ENCODE assay signal across 12 mouse cellular contexts in the genomic region with DNA sequence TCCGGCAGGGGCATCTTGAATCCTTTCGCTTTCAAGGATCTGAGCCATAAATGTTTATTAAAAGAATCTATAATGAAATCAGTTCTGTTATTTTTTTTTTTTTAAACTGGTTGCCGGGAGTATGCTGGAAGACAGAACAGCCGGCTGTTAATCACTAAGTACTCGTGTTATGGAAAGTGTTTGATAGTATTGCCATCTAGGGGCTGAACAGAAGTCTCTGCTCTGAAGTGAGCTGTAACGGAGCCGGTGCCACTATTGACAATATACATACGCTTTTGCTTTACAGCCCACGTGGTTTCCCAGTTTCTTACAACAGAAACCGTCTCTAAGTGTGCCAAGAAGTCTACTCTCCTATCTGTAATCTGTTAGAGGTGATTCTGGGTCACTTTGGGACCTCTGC.
DNase-seq lines count a peak whose midpoint lies in the region; ATAC-seq and TF ChIP-seq lines count a peak whose summit lies in the region.
"Had no signal": no experiment of that assay in that cellular context is flagged by ENCODE, and none has a peak within 500 bp of the region (broad histone marks: within the 10 kb centered on the region; RNA-seq: fewer than 3 reads in every experiment).

No protein-coding gene starts in this region.

- TF ChIP-seq POLR2A in CH12.LX (IDR thresholded peaks at IDR 0.05; ENCODE audit: low read depth, low read length): no peak

- dilution Hi-C loops in CH12.LX (cut with MboI; ENCODE audit: extremely low pct_ligation_motif_present, extremely low pct_unique_long_range_greater_than_20kb, low sequenced_read_pairs): no loop called here

- no peaks in the 10 kb centered on the region for H3K79me2 ChIP-seq in CH12.LX (replicated peaks; ENCODE audit: control insufficient read depth, extremely low read depth, insufficient read depth, poor library complexity, severe bottlenecking)

- intact Hi-C loops in left cerebral cortex, postnatal 14 days (cut with DNase I): no loop called here

- in situ Hi-C loops in CH12.LX (cut with MboI; ENCODE audit: low pct_ligation_motif_present, low pct_unique_long_range_greater_than_20kb, low sequenced_read_pairs): no loop called here

- peak in 1 of 2 experiments; percentile 40; a peak in 2 of 4 replicates for TF ChIP-seq CTCF in CH12.LX (conservative IDR thresholded peaks at IDR 0.05 in 1 of 2, IDR thresholded peaks at IDR 0.05 in 1 of 2; ENCODE audit: low read depth in 2 of 2, low read length in 2 of 2)
- TF ChIP-seq CTCF in intestine, postnatal 0 days (IDR thresholded peaks at IDR 0.05; ENCODE audit: low read depth): peak; percentile 57

- DNase-seq in forebrain, embryonic 14.5 days (ENCODE audit: low spot score): peak; percentile 87
- DNase-seq in left cerebral cortex, postnatal 14 days (ENCODE audit: low spot score in 2 of 2): peak; percentile 8 to 22
- no peak for DNase-seq in left cerebral cortex, adult 9 months (ENCODE audit: low spot score in 2 of 2)
- no peak for DNase-seq in CH12.LX (ENCODE audit: extremely low read depth)
- DNase-seq in ovary, postnatal 14 days (ENCODE audit: low spot score): no peak
- DNase-seq in kidney, postnatal 25 days: no peak
- DNase-seq: gastrocnemius, postnatal 10 days; liver, embryonic 13.5 days had no signal

- H3K27me3 ChIP-seq in forebrain, embryonic 14.5 days (replicated peaks; ENCODE audit: control insufficient read depth, insufficient read depth, low read length): no peaks in the 10 kb centered on the region
- 0 out of 2 replicates have a peak, but pooled peaks cover 4% of the 10 kb centered on the region for H3K27me3 ChIP-seq in forebrain, embryonic 12.5 days
- H3K27me3 ChIP-seq in CH12.LX (replicated peaks): no peaks in the 10 kb centered on the region
- H3K27me3 ChIP-seq in intestine, postnatal 0 days (replicated peaks; ENCODE audit: control insufficient read depth, insufficient read depth, low read length): no peaks in the 10 kb centered on the region
- H3K27me3 ChIP-seq: embryonic facial prominence, embryonic 13.5 days; liver, embryonic 13.5 days had no signal

- H3K4me3 ChIP-seq in forebrain, embryonic 14.5 days (ENCODE audit: low read depth, low read length): no peak overlapping the region
- no peak overlapping the region for H3K4me3 ChIP-seq in forebrain, embryonic 12.5 days (replicated peaks)
- no peak overlapping the region for H3K4me3 ChIP-seq in CH12.LX (replicated peaks in 1 of 3; ENCODE audit: low read depth in 2 of 3, low read length in 2 of 3, poor library complexity in 1 of 3)
- H3K4me3 ChIP-seq in intestine, postnatal 0 days (ENCODE audit: low read depth, low read length): no peak overlapping the region
- H3K4me3 ChIP-seq: embryonic facial prominence, embryonic 13.5 days; liver, embryonic 13.5 days had no signal

- no peak overlapping the region for H3K27ac ChIP-seq in forebrain, embryonic 14.5 days (ENCODE audit: low read depth, low read length)
- no peak overlapping the region for H3K27ac ChIP-seq in forebrain, embryonic 12.5 days
- no peak overlapping the region for H3K27ac ChIP-seq in CH12.LX (ENCODE audit: insufficient read depth, low read depth)
- H3K27ac ChIP-seq in intestine, postnatal 0 days (ENCODE audit: low read depth, low read length): no peak overlapping the region
- H3K27ac ChIP-seq: embryonic facial prominence, embryonic 13.5 days; liver, embryonic 13.5 days had no signal

- 56% methylated on average over 10 of the region's 10 CpGs for WGBS in forebrain, embryonic 14.5 days
- WGBS in forebrain, embryonic 12.5 days: 67% methylated on average over 10 of the region's 10 CpGs
- WGBS in intestine, postnatal 0 days: 15% methylated on average over 10 of the region's 10 CpGs

- no peaks in the 10 kb centered on the region for H3K36me3 ChIP-seq in forebrain, embryonic 14.5 days (ENCODE audit: control insufficient read depth, insufficient read depth, low read length)
- H3K36me3 ChIP-seq in forebrain, embryonic 12.5 days (replicated peaks): no peaks in the 10 kb centered on the region
- no peaks in the 10 kb centered on the region for H3K36me3 ChIP-seq in CH12.LX (replicated peaks in 1 of 2; ENCODE audit: control insufficient read depth in 1 of 2, insufficient read depth in 1 of 2, low read length in 1 of 2)
- no peaks in the 10 kb centered on the region for H3K36me3 ChIP-seq in intestine, postnatal 0 days (ENCODE audit: control insufficient read depth, insufficient read depth)
- H3K36me3 ChIP-seq: embryonic facial prominence, embryonic 13.5 days; liver, embryonic 13.5 days had no signal

- peak; percentile 66; the same call in 1 of the 2 replicates for ATAC-seq in forebrain, embryonic 14.5 days
- ATAC-seq in forebrain, embryonic 12.5 days (ENCODE audit: low FRiP score): no peak
- no peak for ATAC-seq in intestine, postnatal 0 days
- ATAC-seq: CD4-positive, CD25-positive, alpha-beta regulatory T cell, adult 4 months had no signal

- no peaks in the 10 kb centered on the region for H3K4me1 ChIP-seq in forebrain, embryonic 14.5 days (ENCODE audit: control insufficient read depth, insufficient read depth, low read length)
- H3K4me1 ChIP-seq in forebrain, embryonic 12.5 days: no peaks in the 10 kb centered on the region
- no peaks in the 10 kb centered on the region for H3K4me1 ChIP-seq in CH12.LX (ENCODE audit: control insufficient read depth in 1 of 2, insufficient read depth in 2 of 2)
- no peaks in the 10 kb centered on the region for H3K4me1 ChIP-seq in intestine, postnatal 0 days (replicated peaks; ENCODE audit: control insufficient read depth, insufficient read depth, low read length)
- H3K4me1 ChIP-seq: embryonic facial prominence, embryonic 13.5 days; liver, embryonic 13.5 days had no signal

- no peak for TF ChIP-seq EP300 in CH12.LX (IDR thresholded peaks at IDR 0.05; ENCODE audit: low read length)

- TF ChIP-seq RAD21 in CH12.LX (IDR thresholded peaks at IDR 0.05; ENCODE audit: low read depth, low read length): peak; percentile 38

- H3K9ac ChIP-seq in forebrain, embryonic 14.5 days (ENCODE audit: low read length): no peak overlapping the region
- H3K9ac ChIP-seq in forebrain, embryonic 12.5 days: no peak overlapping the region
- no peak overlapping the region for H3K9ac ChIP-seq in CH12.LX (ENCODE audit: insufficient read depth, low read depth)
- no peak overlapping the region for H3K9ac ChIP-seq in intestine, postnatal 0 days (ENCODE audit: low read depth, low read length)
- H3K9ac ChIP-seq: embryonic facial prominence, embryonic 13.5 days; liver, embryonic 13.5 days had no signal

- H3K9me3 ChIP-seq in forebrain, embryonic 14.5 days (replicated peaks; ENCODE audit: control insufficient read depth, low read length): no peaks in the 10 kb centered on the region
- no peaks in the 10 kb centered on the region for H3K9me3 ChIP-seq in forebrain, embryonic 12.5 days
- H3K9me3 ChIP-seq in CH12.LX (replicated peaks; ENCODE audit: low read length): peaks cover 64% of the 10 kb centered on the region
- H3K9me3 ChIP-seq in intestine, postnatal 0 days (ENCODE audit: control insufficient read depth): no peaks in the 10 kb centered on the region
- H3K9me3 ChIP-seq: embryonic facial prominence, embryonic 13.5 days; liver, embryonic 13.5 days had no signal

- no peak overlapping the region for H3K4me2 ChIP-seq in forebrain, embryonic 14.5 days (ENCODE audit: low read length)
- H3K4me2 ChIP-seq in forebrain, embryonic 12.5 days: no peak overlapping the region
- peak overlapping the region; percentile 45; the same call in 1 of the 2 replicates for H3K4me2 ChIP-seq in CH12.LX (ENCODE audit: insufficient read depth, low read depth, poor library complexity, severe bottlenecking)
- H3K4me2 ChIP-seq in intestine, postnatal 0 days (replicated peaks; ENCODE audit: low read depth): peak overlapping the region; percentile 40; the same call in 1 of the 2 replicates
- H3K4me2 ChIP-seq: embryonic facial prominence, embryonic 13.5 days; liver, embryonic 13.5 days had no signal

TF ChIP-seq in CH12.LX, 34 proteins besides CTCF, POLR2A, EP300 and RAD21:
- peak; percentile 4; the same call in 1 of the 2 replicates for TF ChIP-seq USF1 (IDR thresholded peaks at IDR 0.05; ENCODE audit: low read depth, low read length)
- no peak for TF ChIP-seq NRF1 (IDR thresholded peaks at IDR 0.05; ENCODE audit: low read depth, low read length)

Comparison
In these comparisons a context has a peak if more than half of its experiments do, and no peak if none do; other contexts are left out.
1. DNase-seq: peak in forebrain, embryonic 14.5 days (single experiment) and left cerebral cortex, postnatal 14 days (2 of 2); none in left cerebral cortex, adult 9 months (0 of 2), CH12.LX (single experiment), ovary, postnatal 14 days (single experiment) and kidney, postnatal 25 days (0 of 2).
2. H3K4me2 ChIP-seq: peak in CH12.LX (single experiment) and intestine, postnatal 0 days (single experiment); none in forebrain, embryonic 14.5 days (single experiment) and forebrain, embryonic 12.5 days (single experiment).